Mouse (Mus musculus) forebrain, embryonic 11.5 days (tissue): ENCODE data around the gene Gm28047. TPM values are rescaled to one million over a fixed set of nuclear protein-coding genes. Genes with fewer than 3 reads are reported as not detected.

ENCODE experiments used
- ATAC-seq: fragments of 200-750 bp; cut with Nextera tagmentation; replicated peaks from 2 replicates; pipeline ENCODE4 v1.8.0; 2017; ENCODE audit warnings: moderate TSS enrichment; ENCODE audit not compliant: low FRiP score
- DNase-seq: peaks from one replicate; pipeline ENCODE4 v3.0.0-alpha.2; 2017; ENCODE audit warnings: low spot score
- H3K27ac ChIP-seq: fragments of 300-500 bp; sonication (generic); 2 replicates; pipeline ENCODE4 v1.5.1; 2014; ENCODE audit warnings: low read depth, low read length
- H3K27me3 ChIP-seq: fragments of 300-500 bp; sonication (generic); 2 replicates; pipeline ENCODE4 v1.6.1; 2014; ENCODE audit warnings: mild to moderate bottlenecking, low read length, mixed read lengths; ENCODE audit not compliant: control insufficient read depth, insufficient read depth
- H3K36me3 ChIP-seq: fragments of 300-500 bp; sonication (generic); 2 replicates; pipeline ENCODE4 v1.6.1; 2014; ENCODE audit warnings: mild to moderate bottlenecking, low read length, moderate library complexity, mixed read lengths; ENCODE audit not compliant: control insufficient read depth, insufficient read depth
- H3K4me1 ChIP-seq: fragments of 300-500 bp; sonication (generic); replicated peaks from 2 replicates; pipeline ENCODE4 v1.6.1; 2014; ENCODE audit warnings: low read length, mixed read lengths; ENCODE audit not compliant: control insufficient read depth, insufficient read depth
- H3K4me2 ChIP-seq: fragments of 300-500 bp; sonication (generic); 2 replicates; pipeline ENCODE4 v1.6.1; 2014; ENCODE audit warnings: low read depth, mild to moderate bottlenecking, low read length, moderate library complexity, mixed read lengths; ENCODE audit not compliant: severe bottlenecking
- H3K4me3 ChIP-seq: fragments of 300-500 bp; sonication (generic); 2 replicates; pipeline ENCODE4 v1.5.1; 2014; ENCODE audit warnings: low read depth, low read length
- H3K9ac ChIP-seq: fragments of 300-500 bp; sonication (generic); 2 replicates; pipeline ENCODE4 v1.6.1; 2014; ENCODE audit warnings: low read length
- H3K9me3 ChIP-seq: fragments of 300-500 bp; sonication (generic); 2 replicates; pipeline ENCODE4 v1.6.1; 2016; ENCODE audit warnings: low read length, mixed read lengths; ENCODE audit not compliant: control insufficient read depth
- WGBS: fragments of 180-500 bp; shearing (Covaris S2); extraction: QIAGEN DNeasy Blood & Tissue Kit; methylation state at CpG from one replicate; pipeline ENCODE4 v1.1.7; 2014; 5-methylcytosine and 5-hydroxymethylcytosine counted together
- polyA plus RNA-seq: library from polyadenylated mRNA; unstranded; fragments of >200 nt; fragmentation: Nextera tagmentation; extraction: Ambion mirVana; gene quantifications from 2 replicates; pipeline ENCODE4 v1.2.1, GENCODE M21; 2014

The Gm28047 gene
- polyA plus RNA-seq, 1 experiment from 2014 or later, result 0.37 TPM

DNA sequence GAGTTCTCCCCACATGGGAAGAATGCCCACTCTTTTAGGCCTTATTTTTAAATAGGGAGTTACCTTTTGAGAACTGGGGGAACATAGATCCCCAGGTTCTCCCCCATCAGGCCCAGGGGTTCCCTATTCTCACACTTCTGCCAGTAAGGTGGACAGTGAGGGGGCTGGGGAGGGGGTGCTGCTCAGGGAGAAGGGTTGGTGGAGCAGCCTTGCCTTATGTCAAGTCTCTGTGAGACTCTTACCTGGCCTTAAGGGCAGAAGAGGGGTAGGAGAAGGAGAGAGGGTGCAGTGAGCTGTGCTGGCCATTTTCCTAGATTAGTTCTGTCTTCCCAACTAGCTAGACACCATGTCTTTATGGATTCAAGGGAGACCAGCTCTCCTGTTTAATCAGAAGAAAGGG is 112.4 kb downstream of the Gm28047 start:
- Histone ChIP-seq H3K4me3 (no peak overlapping the region), H3K36me3 (no peaks in the 10 kb centered on the region), H3K9me3 (no peaks in the 10 kb centered on the region), H3K4me1 (peaks cover 19% of the 10 kb centered on the region), H3K27me3 (no peaks in the 10 kb centered on the region), H3K4me2 (no peak overlapping the region), H3K9ac (no peak overlapping the region), H3K27ac (peak overlapping the region; percentile 74; the same call in 1 of the 2 replicates)
- DNase-seq (no peak), ATAC-seq (no peak)

- no peak for DNase-seq
- Histone ChIP-seq H3K4me2 (no peak overlapping the region; the same call in 1 of the 2 replicates), H3K27me3 (no peaks in the 10 kb centered on the region), H3K4me3 (no peak overlapping the region), H3K4me1 (peaks cover 19% of the 10 kb centered on the region), H3K9me3 (no peaks in the 10 kb centered on the region), H3K9ac (0 out of 2 replicates have a peak overlapping the region, but pooled peaks have one; percentile 35), H3K36me3 (no peaks in the 10 kb centered on the region), H3K27ac (peak overlapping the region; percentile 74)
- whole genome bisulfite sequencing, result 29% methylated on average over 5 of the region's 5 CpGs
- ATAC-seq, result no peak
Measured at GRCm38 (mm10) chr15:102512010-102512409, 112.9 kb downstream of the Gm28047 start.

DNA sequence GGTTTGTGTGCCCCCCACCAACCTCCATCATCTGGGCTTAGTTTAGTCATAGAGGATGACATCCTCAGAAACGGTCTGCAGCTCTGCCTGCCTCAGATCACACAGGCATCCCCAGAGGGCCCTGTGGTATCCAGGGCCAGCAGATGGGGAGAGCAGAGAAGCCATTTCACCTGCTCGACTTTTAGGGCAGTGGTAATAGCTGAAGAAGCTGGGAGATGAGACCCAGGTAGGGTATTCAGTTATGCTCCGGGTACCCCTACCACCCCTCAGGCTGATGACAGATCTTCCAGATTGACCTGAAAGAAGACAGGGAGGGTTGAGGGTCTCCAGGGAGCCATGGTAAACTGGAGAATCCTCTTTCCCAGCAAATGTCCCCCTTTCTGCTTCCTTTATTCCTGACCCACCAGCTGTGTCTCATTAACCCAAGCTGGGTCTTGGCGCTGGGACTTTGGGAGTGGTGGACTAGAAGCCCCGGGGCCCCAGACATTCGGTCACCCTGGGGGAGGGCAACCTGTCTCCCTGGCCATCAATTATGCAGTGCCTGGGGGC is 113.5 kb downstream of the Gm28047 start:
- H3K4me3 ChIP-seq, result no peak overlapping the region
- H3K36me3 ChIP-seq, result no peaks in the 10 kb centered on the region
- DNase-seq, result peak; percentile 67
- peak overlapping the region; percentile 35; the same call in 1 of the 2 replicates for H3K9ac ChIP-seq
- 10% methylated on average over 6 of the region's 6 CpGs for WGBS
- no peaks in the 10 kb centered on the region for H3K27me3 ChIP-seq
- no peak for ATAC-seq
- H3K4me1 ChIP-seq, result peaks cover 19% of the 10 kb centered on the region
- peak overlapping the region; percentile 84 for H3K4me2 ChIP-seq
- H3K27ac ChIP-seq, result peak overlapping the region; percentile 74
- H3K9me3 ChIP-seq, result no peaks in the 10 kb centered on the region

GRCm38 (mm10) chr15:102510590-102511284 is 114.1 kb downstream of the Gm28047 start:
- ATAC-seq, result peak; percentile 96
- peak overlapping the region; percentile 53 for H3K4me3 ChIP-seq
- H3K4me2 ChIP-seq, result peak overlapping the region; percentile 84
- no peaks in the 10 kb centered on the region for H3K9me3 ChIP-seq
- peak overlapping the region; percentile 74 for H3K27ac ChIP-seq
- H3K9ac ChIP-seq, result peak overlapping the region; percentile 61
- H3K27me3 ChIP-seq, result no peaks in the 10 kb centered on the region
- WGBS, result 3% methylated on average over 32 of the region's 34 CpGs
- DNase-seq, result peak; percentile 98
- H3K4me1 ChIP-seq, result peaks cover 14% of the 10 kb centered on the region
- H3K36me3 ChIP-seq, result no peaks in the 10 kb centered on the region

GRCm38 (mm10) chr15:102510110-102510509 is 114.8 kb downstream of the Gm28047 start:
- 0 out of 2 replicates have a peak overlapping the region, but pooled peaks have one; percentile 50 for H3K27ac ChIP-seq
- peak; percentile 67 for ATAC-seq
- H3K4me3 ChIP-seq, result peak overlapping the region; percentile 53
- peaks cover 13% of the 10 kb centered on the region for H3K4me1 ChIP-seq
- H3K9ac ChIP-seq, result peak overlapping the region; percentile 61
- no peaks in the 10 kb centered on the region for H3K9me3 ChIP-seq
- no peaks in the 10 kb centered on the region for H3K27me3 ChIP-seq
- DNase-seq, result no peak
- peak overlapping the region; percentile 84 for H3K4me2 ChIP-seq
- H3K36me3 ChIP-seq, result no peaks in the 10 kb centered on the region
- 6% methylated on average over 9 of the region's 9 CpGs for WGBS

- Histone ChIP-seq H3K4me2 (no peak overlapping the region), H3K4me1 (peaks cover 13% of the 10 kb centered on the region), H3K9ac (no peak overlapping the region), H3K36me3 (peaks cover 5% of the 10 kb centered on the region; the same call in 1 of the 2 replicates), H3K4me3 (no peak overlapping the region), H3K27ac (no peak overlapping the region), H3K9me3 (no peaks in the 10 kb centered on the region), H3K27me3 (no peaks in the 10 kb centered on the region)
- 87% methylated on average over 3 of the region's 3 CpGs for WGBS
- DNase-seq, result no peak
- ATAC-seq, result no peak
Measured at GRCm38 (mm10) chr15:102508336-102508735, 116.5 kb downstream of the Gm28047 start.

GRCm38 (mm10) chr15:102507561-102507960 is 117.3 kb downstream of the Gm28047 start:
- H3K9ac ChIP-seq, result no peak overlapping the region
- peaks cover 13% of the 10 kb centered on the region for H3K4me1 ChIP-seq
- H3K4me2 ChIP-seq, result no peak overlapping the region
- H3K27ac ChIP-seq, result no peak overlapping the region
- no peak for ATAC-seq
- DNase-seq, result no peak
- peaks cover 5% of the 10 kb centered on the region; the same call in 1 of the 2 replicates for H3K36me3 ChIP-seq
- no peaks in the 10 kb centered on the region for H3K27me3 ChIP-seq
- H3K4me3 ChIP-seq, result no peak overlapping the region
- H3K9me3 ChIP-seq, result no peaks in the 10 kb centered on the region

GRCm38 (mm10) chr15:102506864-102507263 is 118.0 kb downstream of the Gm28047 start:
- Histone ChIP-seq H3K27me3 (no peaks in the 10 kb centered on the region), H3K4me1 (peaks cover 11% of the 10 kb centered on the region), H3K27ac (no peak overlapping the region), H3K36me3 (peaks cover 5% of the 10 kb centered on the region; the same call in 1 of the 2 replicates), H3K4me2 (no peak overlapping the region), H3K9ac (no peak overlapping the region), H3K4me3 (no peak overlapping the region), H3K9me3 (no peaks in the 10 kb centered on the region)
- no peak for ATAC-seq
- no peak for DNase-seq
- 92% methylated on average over 1 of the region's 1 CpGs for WGBS
